Mouse (Mus musculus) NIH3T3 (cell line): Measurements from ENCODE around the gene Ttll8.

ENCODE experiments used
- DNase-seq: peaks from one replicate; pipeline ENCODE4 v3.0.0-alpha.2; 2012; ENCODE audit warnings: low read depth

Gene Ttll8

GRCm38 (mm10) chr15:88859206-88859970, 94.8 kb downstream of the Ttll8 start:
- no peak for DNase-seq

DNA sequence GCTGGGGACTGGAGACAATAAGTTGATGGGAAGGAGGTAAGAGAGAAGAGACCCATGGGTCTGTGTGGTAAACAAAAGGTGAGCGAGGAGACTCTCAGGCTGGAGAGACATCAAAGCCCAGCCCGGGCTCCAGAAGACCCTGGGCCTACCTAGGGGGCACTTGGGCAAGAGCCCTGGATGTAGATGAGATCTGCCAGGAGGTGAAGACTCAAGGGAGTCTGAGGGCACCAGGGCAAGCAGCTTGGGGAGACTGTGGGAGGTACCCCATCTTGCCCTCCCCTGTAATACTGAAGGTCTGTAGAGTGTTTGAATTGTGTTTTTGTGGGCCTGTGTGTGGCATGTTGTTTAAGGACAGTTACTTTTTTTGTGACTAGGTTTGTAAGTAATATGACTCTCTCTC, 95.5 kb downstream of the Ttll8 start:
- no peak for DNase-seq

- DNase-seq, result peak; percentile 77
These were observed 96.1 kb downstream of the Ttll8 start for GRCm38 (mm10) chr15:88858141-88858541.

DNA sequence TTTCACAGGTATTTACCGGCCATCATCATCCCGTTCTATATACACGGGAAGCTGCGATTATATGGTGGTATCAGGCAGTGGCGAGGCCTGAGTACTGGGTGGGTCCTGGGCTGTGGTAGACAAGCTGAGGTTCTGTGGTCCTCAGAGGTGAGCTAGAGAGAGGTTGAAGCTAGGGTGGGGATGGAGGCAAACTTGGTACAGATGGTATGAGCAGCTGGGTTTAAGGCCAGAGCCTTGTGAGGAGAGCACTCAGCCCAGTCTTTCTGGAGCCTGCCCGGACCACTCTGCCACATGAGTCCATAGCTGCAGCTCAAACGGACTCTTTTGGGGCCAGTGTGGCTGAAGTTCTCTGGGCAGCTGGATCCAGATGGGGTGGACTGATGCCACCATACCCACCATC, 96.9 kb downstream of the Ttll8 start:
- no peak for DNase-seq

DNA sequence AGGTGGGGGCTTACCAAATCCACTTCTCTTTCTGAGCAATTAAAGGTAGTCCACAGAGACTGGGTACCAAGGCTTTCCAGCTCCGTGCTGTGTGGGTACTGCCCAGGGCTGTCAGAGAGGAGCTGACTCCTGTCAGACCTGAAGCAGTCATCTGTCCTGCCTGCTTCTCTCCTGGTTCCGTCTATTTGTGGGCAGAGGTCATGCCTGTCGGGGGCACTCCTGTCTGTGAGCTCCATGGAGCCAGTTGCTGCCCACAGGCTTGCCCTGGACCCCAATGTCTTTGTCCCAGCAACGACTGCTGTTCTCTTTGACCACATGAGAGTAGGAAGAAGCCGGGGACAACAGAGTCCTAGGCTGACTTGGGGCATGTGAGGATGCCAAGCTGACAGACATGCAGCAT, 97.6 kb downstream of the Ttll8 start:
- DNase-seq, result no peak

DNA sequence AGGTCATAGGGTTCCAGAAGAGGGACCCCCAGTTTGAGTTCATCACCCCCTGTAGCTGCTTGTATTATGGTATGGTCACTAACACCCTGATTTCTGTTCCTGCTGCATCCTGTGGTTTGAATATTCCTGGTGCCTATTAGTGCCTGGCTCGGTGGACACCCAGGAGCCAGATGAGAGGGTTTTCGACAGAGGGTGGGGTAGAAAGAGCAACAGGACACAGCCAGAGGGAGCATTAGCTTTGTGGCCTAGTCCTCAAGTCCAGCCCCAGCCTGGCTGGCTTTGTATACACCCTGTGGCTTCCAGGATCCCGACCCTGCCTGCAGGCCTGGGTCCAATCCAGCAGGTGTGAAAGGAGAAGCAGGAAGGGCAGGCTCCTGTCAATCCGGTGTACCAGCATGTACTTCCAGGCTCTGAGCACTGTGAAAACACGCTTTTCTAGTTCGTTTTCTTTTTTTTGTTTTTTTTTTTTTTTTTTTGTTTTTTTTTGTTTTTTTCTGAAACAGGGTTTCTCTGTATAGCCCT, 98.3 kb downstream of the Ttll8 start:
- no peak for DNase-seq

GRCm38 (mm10) chr15:88854969-88855830, 99.0 kb downstream of the Ttll8 start:
- DNase-seq, result peak; percentile 50

DNA sequence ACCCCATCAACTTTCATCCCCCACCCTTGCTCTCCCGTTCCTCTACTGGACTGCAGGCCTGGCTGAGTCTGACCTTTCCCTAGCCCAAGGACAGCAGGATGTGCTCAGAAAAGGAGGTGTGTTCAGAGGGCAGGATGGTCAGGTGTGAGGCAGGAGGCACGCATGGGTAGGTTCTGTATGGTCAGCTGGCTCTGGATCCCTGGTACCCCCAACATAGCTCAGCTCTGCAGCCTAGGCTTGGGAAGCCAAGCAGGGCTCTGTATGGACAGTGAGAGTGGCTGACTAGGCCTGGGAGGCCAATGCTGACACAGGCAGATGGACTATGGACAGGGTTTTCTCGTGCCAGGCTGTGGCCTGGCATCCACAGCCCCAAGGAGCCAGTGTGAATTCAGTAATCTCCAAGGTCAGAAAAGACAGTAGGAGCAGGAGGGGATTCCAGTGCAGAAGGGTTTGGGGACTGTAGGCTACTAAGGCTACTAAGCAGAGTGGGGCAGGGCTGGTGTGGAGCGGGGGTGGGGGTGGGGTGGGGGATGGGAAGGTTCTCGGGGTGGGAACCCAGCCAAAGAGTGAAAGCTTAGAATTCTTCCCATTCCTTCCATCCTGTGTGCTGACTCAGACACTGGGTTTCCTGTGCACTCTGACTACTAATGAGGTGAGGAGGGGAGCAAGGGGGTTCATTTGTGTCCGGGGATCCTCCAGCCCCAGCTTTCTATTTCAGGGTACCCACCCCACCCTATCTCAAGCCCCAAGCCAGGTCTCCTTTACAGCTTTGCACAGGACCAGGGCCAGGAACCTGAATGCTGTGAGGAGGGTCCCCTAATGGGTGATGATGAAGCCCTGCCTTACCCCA, 99.9 kb downstream of the Ttll8 start:
- peak; percentile 76 for DNase-seq

DNA sequence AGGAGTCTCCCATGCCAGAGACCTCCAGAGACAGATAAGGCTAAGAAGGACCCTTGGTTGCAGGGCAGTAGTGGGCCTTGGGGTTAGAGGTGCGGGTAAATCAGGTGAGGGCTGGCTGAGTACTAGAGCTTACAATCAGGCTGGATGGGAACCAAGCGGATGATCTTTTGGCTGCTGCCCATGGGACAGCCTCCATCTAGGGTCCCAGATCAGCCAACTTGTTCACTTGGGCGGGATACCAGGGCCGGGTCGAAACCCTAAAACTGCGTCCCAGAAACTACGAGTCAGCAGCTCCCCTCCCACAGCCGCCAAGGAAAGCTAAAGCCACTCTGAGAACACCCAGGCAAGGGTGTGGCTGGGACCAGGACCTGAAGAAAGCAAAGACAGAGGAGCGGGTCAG, 101.1 kb downstream of the Ttll8 start:
- peak; percentile 55 for DNase-seq

GRCm38 (mm10) chr15:88851507-88852149, 102.6 kb downstream of the Ttll8 start:
- DNase-seq, result no peak

DNA sequence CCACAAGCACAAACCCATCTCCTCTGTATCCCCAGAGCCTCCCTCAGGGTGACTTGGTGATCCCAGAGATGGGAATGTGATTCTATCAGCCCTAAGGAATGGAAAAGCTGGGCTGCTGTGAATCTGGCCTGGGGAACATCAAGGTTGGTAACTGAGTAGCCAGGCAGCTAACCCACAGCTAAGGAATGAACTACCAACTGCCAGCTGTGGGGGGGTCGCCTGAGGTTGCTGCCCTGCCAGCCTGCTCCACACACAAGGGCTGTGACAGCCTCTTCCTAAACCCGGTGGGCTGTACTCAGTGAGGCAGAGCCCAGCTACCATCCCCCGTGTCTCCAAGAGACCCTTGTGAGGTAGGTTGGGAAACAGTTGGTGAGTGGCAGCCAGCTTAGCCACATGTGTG, 103.1 kb downstream of the Ttll8 start:
- DNase-seq, result no peak

DNA sequence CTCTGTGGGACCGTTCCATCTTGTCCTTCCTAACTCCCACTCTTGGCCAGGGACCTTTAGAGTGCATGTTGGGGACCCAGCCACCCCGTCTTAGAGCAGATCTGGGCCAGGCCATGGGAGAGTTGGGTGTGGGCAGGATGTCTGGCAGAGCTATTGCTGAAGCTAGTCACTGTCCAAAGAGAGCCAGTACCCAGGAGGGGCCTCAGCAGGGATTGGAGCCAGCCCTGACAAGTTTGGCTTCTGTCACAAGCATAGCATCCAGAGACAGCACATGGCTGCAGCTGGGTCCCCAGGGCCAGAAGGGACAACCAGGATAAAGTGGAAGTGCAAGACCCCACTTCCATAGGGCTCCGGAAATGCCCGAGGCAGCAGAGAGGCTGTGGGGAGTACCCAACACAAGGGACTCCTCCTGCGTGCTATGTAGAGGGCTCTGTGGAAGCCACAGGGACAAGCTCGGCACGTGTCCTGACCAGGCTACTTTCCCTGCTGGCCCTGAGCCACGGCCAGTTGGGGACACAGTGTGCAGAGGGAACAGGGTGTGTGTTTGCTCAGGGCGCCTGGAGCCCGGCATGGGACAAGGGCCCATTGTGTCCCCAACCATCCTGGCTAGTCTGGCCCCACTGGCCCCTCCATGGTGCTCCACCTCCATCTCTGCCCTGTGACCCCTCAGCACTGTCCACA, 103.9 kb downstream of the Ttll8 start:
- DNase-seq, result no peak

- DNase-seq, result no peak
These were observed 104.6 kb downstream of the Ttll8 start for GRCm38 (mm10) chr15:88849621-88850020.

DNA sequence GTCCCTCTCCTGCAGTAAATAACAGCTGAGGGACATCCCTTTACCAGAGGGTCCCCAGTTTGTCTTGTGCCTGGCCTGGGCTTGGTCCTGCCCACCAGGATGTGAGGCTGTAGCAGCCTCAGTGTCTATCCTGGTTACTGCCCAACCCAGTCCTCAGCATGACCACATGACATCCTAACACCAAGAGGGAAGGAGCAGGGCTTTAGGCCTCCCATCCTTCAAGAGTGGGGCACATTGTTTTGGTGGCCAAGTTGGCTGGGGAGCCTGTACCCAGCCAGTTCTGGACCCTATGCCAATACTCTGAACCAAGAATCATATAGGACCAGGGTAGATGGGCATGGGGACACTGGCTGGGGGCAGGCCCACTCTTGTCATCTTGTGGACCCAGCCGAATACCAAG, 105.6 kb downstream of the Ttll8 start:
- DNase-seq, result no peak

- no peak for DNase-seq
These were observed 109.3 kb downstream of the Ttll8 start for GRCm38 (mm10) chr15:88844966-88845365.

DNA sequence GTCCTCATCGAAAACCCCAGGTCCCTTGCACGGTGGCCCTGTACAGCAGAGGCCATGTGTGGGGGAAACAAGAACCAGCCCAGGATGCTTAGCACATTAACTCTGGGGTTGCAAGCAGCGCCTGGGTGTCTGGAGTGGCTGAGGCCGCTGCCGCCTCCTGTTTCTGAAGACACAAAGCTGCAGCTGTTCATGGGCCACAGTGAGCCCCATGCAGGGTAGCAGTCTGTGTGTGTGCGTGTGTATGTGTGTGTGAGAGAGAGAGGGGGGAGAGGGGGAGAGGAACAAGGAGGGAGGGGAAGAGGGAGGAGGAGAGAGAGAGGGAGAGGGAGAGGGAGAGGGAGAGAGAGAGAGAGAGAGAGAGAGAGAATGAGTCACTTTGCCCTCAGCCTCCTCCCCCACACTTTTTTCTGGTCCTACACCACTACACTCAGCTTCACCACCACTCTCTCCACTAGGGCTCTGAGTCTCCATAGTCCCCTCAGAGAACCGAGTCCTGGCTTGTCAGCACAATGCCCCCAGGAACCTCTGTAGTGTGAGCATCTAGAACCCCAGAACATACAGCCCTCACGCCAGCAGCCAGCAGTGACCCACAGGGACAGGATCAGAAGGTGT, 110.6 kb downstream of the Ttll8 start:
- DNase-seq, result peak; percentile 72

GRCm38 (mm10) chr15:88842300-88842673, 111.9 kb downstream of the Ttll8 start:
- no peak for DNase-seq

GRCm38 (mm10) chr15:88841580-88842299, 112.5 kb downstream of the Ttll8 start:
- no peak for DNase-seq

- no peak for DNase-seq
These were observed 113.1 kb downstream of the Ttll8 start for GRCm38 (mm10) chr15:88841160-88841559.
